Mouse (Mus musculus) heart, embryonic 16.5 days (tissue): ENCODE measurements around the gene Tspan6. TPM values are rescaled to one million over a fixed set of nuclear protein-coding genes. Genes with fewer than 3 reads are reported as not detected.

Experiments
- ATAC-seq: fragments of 200-750 bp; cut with Nextera tagmentation; replicated peaks from 2 replicates; pipeline ENCODE4 v1.8.0; 2017; ENCODE audit warnings: moderate number of reproducible peaks; ENCODE audit not compliant: insufficient read depth, low FRiP score; ENCODE audit errors: extremely low read depth
- H3K27ac ChIP-seq: fragments of 300-500 bp; sonication (generic); 2 replicates; pipeline ENCODE4 v1.5.1; 2014; ENCODE audit warnings: mild to moderate bottlenecking, low read length, control low read depth, moderate library complexity
- H3K27me3 ChIP-seq: fragments of 300-500 bp; sonication (generic); 2 replicates; pipeline ENCODE4 v1.6.1; 2014; ENCODE audit warnings: low read length, mixed read lengths; ENCODE audit not compliant: control insufficient read depth, insufficient read depth
- H3K36me3 ChIP-seq: fragments of 300-500 bp; sonication (generic); 2 replicates; pipeline ENCODE4 v1.6.1; 2014; ENCODE audit not compliant: control insufficient read depth, insufficient read depth
- H3K4me1 ChIP-seq: fragments of 300-500 bp; sonication (generic); 2 replicates; pipeline ENCODE4 v1.6.1; 2014; ENCODE audit warnings: low read length, mixed read lengths; ENCODE audit not compliant: control insufficient read depth, insufficient read depth
- H3K4me2 ChIP-seq: fragments of 300-500 bp; sonication (generic); 2 replicates; pipeline ENCODE4 v1.6.1; 2014; ENCODE audit warnings: low read depth, mild to moderate bottlenecking, control low read depth, low read length
- H3K4me3 ChIP-seq: fragments of 300-500 bp; sonication (generic); 2 replicates; pipeline ENCODE4 v1.5.1; 2014; ENCODE audit warnings: mild to moderate bottlenecking, control low read depth, low read length
- H3K9ac ChIP-seq: fragments of 300-500 bp; sonication (generic); 2 replicates; pipeline ENCODE4 v1.6.1; 2014; ENCODE audit warnings: low read length, control low read depth
- H3K9me3 ChIP-seq: fragments of 300-500 bp; sonication (generic); replicated peaks from 2 replicates; pipeline ENCODE4 v1.6.1; 2016; ENCODE audit warnings: low read length; ENCODE audit not compliant: control insufficient read depth
- WGBS: fragments of 180-500 bp; shearing (Covaris S2); extraction: QIAGEN DNeasy Blood & Tissue Kit; methylation state at CpG from one replicate; pipeline ENCODE4 v1.1.7; 2014; 5-methylcytosine and 5-hydroxymethylcytosine counted together
- polyA plus RNA-seq: library from polyadenylated mRNA; unstranded; fragments of >200 nt; fragmentation: Nextera tagmentation; extraction: Ambion mirVana; gene quantifications from 2 replicates; pipeline ENCODE4 v1.2.1, GENCODE M21; 2015

The Tspan6 gene
- polyA plus RNA-seq, 1 experiment from 2014 or later: 96.7 TPM

DNA sequence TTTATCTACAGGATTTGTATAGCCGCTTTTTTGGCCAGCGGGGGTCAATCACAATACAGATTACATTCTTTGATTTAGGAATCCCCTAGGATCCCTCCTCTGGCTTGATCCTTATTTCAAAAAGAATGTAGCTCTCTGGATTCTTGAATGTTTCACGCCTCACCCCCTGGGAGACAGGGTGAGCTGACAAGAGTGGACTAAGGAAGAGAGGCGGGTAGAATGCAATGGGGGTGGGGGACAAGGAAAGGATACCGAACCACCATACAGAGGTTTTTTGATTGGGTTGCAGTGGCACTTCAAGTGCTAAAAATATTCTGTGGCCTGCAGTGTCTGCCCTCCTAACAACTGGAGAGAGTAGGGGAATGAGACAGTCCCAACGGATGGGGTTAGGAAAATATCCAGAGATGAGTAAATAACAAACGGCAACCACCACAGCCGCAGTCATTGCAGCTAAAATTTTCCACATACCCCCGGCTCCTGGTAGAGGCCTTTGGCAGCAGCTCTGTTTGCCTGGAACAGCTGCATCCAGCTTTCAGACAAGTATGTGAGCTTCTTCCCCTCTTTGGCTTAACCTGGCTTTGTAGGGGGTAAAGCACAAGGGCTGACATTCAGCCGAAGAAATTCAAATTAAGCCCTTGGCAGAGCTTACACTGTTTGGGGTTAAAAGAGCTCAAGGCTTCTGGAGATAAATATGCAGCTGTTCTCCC lies 13.3 kb upstream of the Tspan6 start:
- Histone ChIP-seq H3K27me3 (no peaks in the 10 kb centered on the region), H3K27ac (peak overlapping the region; percentile 39), H3K4me2 (peak overlapping the region; percentile 10; the same call in 1 of the 2 replicates), H3K9ac (0 out of 2 replicates have a peak overlapping the region, but pooled peaks have one; percentile 29), H3K4me1 (peaks cover 17% of the 10 kb centered on the region), H3K36me3 (no peaks in the 10 kb centered on the region), H3K9me3 (no peaks in the 10 kb centered on the region), H3K4me3 (no peak overlapping the region)
- 29% methylated on average over 10 of the region's 10 CpGs for WGBS
- no peak; the same call in 1 of the 2 replicates for ATAC-seq

DNA sequence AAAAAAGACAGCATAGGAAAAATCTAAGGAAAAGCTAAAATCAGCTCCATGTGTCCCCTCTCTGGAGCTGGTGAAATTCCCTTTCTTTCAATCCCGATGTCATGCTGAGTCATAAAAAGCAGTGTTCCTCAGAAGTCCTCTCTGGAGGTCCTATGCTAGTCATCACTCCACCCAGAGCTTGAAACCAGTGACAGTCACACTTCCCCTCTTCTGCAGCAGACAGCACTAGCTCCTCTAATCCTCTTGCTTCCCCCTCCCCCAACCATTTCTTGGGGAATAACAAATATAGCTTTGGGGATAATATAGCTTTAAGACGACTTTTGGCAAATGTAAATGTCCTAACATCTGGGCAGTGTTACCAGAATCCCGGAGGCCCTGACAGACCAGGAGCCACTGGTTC lies 10.0 kb upstream of the Tspan6 start, which contains the start of gene Srpx2:
Srpx2 (plus strand) TSS at position 166 of the 400 bp plus-strand sequence.
- H3K27ac ChIP-seq: no peak within 1 kb of the TSS
- WGBS: 26% methylated on average over 3 of the region's 3 CpGs
- no peak within 1 kb of the TSS for H3K9ac ChIP-seq

DNA sequence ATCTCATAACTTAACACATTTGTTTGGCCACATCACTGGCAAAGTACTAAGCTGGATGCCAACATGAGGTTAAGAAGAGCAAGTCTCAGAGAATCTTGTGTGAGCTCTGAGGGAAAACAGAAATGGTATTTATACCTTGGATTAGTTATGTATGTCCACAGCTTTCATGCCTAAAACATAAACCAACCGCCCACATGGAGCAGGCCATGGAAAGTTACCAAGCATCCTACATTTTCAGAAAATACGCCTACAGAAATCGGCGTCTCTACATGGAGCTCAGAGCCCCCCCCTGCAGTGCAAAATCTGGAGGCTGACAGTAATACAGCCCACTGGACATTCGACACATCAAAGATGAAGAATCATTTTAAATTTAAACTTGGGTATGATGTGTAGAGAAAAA lies 10.1 kb downstream of the Tspan6 start:
- no peak overlapping the region for H3K4me2 ChIP-seq
- WGBS: 83% methylated on average over 5 of the region's 5 CpGs
- no peaks in the 10 kb centered on the region; the same call in 1 of the 2 replicates for H3K36me3 ChIP-seq
- ATAC-seq: no peak
- H3K27ac ChIP-seq: no peak overlapping the region
- H3K27me3 ChIP-seq: no peaks in the 10 kb centered on the region
- no peak overlapping the region for H3K4me3 ChIP-seq
- no peaks in the 10 kb centered on the region for H3K9me3 ChIP-seq
- no peak overlapping the region for H3K9ac ChIP-seq
- H3K4me1 ChIP-seq: no peaks in the 10 kb centered on the region

More for the DNA sequence above, 10.0 kb upstream of the Tspan6 start, which contains the start of gene Srpx2:
- no peaks in the 10 kb centered on the region for H3K27me3 ChIP-seq
- H3K36me3 ChIP-seq: no peaks in the 10 kb centered on the region
- no peaks in the 10 kb centered on the region for H3K9me3 ChIP-seq
- 0 out of 2 replicates have a peak within 1 kb of the TSS, but pooled peaks have one; percentile 12 for H3K4me3 ChIP-seq
- H3K4me2 ChIP-seq: no peak within 1 kb of the TSS
- peak; percentile 37; the same call in 1 of the 2 replicates for ATAC-seq
- peaks cover 7% of the 10 kb centered on the region for H3K4me1 ChIP-seq

DNA sequence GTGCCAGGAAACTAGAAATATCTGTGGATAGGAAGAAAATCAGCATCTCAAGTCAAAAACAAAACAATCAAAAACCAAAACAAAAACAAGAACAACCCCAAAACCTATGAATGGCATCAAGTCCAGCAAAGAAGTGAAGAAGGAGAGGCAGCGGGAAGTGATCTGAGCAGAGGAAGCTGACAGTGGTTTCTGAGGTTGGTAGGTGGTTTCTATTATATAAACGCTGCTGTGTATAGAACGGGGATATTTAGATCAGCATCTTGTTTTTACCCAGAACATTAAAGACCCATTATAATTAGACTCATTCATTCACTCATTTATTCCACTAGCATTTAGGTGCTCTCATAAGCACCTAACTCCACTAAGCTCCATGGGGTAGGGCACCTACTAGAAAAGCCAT lies 10.9 kb downstream of the Tspan6 start:
- no peaks in the 10 kb centered on the region for H3K9me3 ChIP-seq
- WGBS: 92% methylated on average over 3 of the region's 3 CpGs
- H3K27me3 ChIP-seq: no peaks in the 10 kb centered on the region
- no peak overlapping the region for H3K27ac ChIP-seq
- no peak for ATAC-seq
- H3K4me2 ChIP-seq: no peak overlapping the region
- H3K9ac ChIP-seq: no peak overlapping the region
- H3K36me3 ChIP-seq: no peaks in the 10 kb centered on the region; the same call in 1 of the 2 replicates
- no peak overlapping the region for H3K4me3 ChIP-seq
- H3K4me1 ChIP-seq: no peaks in the 10 kb centered on the region

DNA sequence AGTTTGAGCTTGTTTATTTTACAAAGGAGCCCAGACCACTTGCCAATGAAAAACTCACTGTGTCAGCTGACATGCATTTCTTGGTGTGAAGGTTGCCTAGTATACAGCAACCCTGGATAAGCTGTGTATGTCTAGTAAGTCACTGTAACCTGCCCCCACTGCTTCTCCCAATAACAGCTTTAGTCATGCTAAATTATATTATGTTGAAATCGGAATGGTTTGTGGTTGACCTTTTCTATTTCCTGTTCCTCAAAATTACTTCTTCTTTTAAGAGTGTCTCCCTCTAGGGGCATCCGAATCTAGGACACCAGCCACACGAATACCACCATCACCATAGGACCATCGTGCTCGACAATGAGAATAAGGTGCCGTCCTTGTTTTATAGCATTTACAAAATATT lies 28.5 kb downstream of the Tspan6 start:
- Histone ChIP-seq H3K36me3 (no peaks in the 10 kb centered on the region), H3K4me1 (no peaks in the 10 kb centered on the region), H3K27ac (no peak overlapping the region), H3K9me3 (no peaks in the 10 kb centered on the region), H3K4me2 (no peak overlapping the region), H3K4me3 (no peak overlapping the region), H3K27me3 (no peaks in the 10 kb centered on the region), H3K9ac (no peak overlapping the region)
- WGBS: 77% methylated on average over 6 of the region's 6 CpGs
- no peak for ATAC-seq

DNA sequence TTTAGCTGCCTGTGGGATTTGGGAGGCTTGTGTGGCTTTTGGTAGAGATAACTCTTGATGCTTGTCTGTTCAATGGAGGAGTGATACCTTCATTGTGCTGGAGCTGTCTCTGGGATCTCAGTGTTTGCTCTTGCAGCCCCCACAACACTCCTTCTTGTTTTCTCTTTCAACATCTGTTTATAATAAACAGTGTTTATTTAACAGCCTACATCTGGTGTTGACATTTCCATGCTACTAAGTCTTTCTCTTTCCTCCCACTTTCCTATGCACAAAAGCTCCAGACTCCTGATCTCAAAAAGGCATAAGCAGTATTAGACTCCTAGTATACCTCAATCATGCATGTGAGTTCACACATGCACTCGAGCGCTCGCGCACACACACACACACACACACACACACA lies 44.6 kb downstream of the Tspan6 start:
- WGBS: 87% methylated on average over 4 of the region's 4 CpGs
- H3K4me2 ChIP-seq: no peak overlapping the region
- no peaks in the 10 kb centered on the region for H3K9me3 ChIP-seq
- no peaks in the 10 kb centered on the region for H3K4me1 ChIP-seq
- H3K9ac ChIP-seq: no peak overlapping the region
- H3K36me3 ChIP-seq: no peaks in the 10 kb centered on the region
- H3K4me3 ChIP-seq: no peak overlapping the region
- H3K27me3 ChIP-seq: no peaks in the 10 kb centered on the region
- no peak for ATAC-seq
- no peak overlapping the region for H3K27ac ChIP-seq

DNA sequence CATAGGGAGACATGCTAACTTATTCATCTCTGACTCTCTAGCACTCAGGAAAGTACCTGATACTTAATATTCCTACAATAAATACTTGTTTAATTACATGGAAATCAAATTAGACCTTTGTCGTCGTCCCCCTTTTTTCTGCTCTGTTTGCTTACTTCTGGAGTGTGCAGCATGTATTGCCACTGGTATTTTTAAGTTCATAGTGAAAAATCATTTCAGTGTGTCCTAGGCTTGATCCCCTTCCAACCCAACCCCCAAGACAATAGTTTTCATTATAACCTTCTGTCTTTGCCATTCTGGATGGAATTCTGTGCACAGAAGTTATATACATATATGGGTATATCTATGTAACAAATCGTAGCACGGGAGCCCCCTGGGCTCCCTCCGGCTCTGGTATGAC lies 47.5 kb downstream of the Tspan6 start, which contains the start of gene Tnmd:
Tnmd (plus strand) TSS at position 301 of the 400 bp plus-strand sequence.
- Histone ChIP-seq H3K9ac (no peak within 1 kb of the TSS), H3K4me2 (no peak within 1 kb of the TSS), H3K27me3 (no peaks in the 10 kb centered on the region), H3K27ac (no peak within 1 kb of the TSS), H3K4me3 (no peak within 1 kb of the TSS), H3K36me3 (no peaks in the 10 kb centered on the region), H3K9me3 (no peaks in the 10 kb centered on the region), H3K4me1 (no peaks in the 10 kb centered on the region)
- no peak for ATAC-seq
- 86% methylated on average over 5 of the region's 5 CpGs for WGBS

Other genes starting within 250 kb of the Tspan6 start
- 0.95 and 1.00 TPM in 2 replicates for gene Pcdh19, start 209.4 kb downstream of the Tspan6 start, polyA plus RNA-seq
- 0.45 and 1.0 TPM in 2 replicates for gene Tnmd, start 47.4 kb downstream of the Tspan6 start, polyA plus RNA-seq
- 8.1 and 8.5 TPM in 2 replicates for gene Srpx2, start 10.0 kb upstream of the Tspan6 start, polyA plus RNA-seq
- 1.9 and 2.8 TPM in 2 replicates for gene Sytl4, start 83.4 kb upstream of the Tspan6 start, polyA plus RNA-seq
- gene Cstf2, start 160.8 kb upstream of the Tspan6 start, polyA plus RNA-seq: 25.3 and 25.8 TPM in 2 replicates